Mouse (Mus musculus) E14TG2a.4 (cell line): ENCODE measurements around the gene Rtn4rl1.

Experiments used
- CTCF ChIP-seq: conservative IDR thresholded peaks from 2 replicates; pipeline ENCODE4 v1.5.1; 2014; ENCODE audit warnings: low read length
- POU5F1 ChIP-seq: IDR thresholded peaks from 2 replicates; pipeline ENCODE4 v1.6.1; 2014; ENCODE audit warnings: low read length, borderline replicate concordance

GRCm38 (mm10) chr11:75247137-75247730 lies 53.7 kb downstream of the Rtn4rl1 start:
- no peak for TF ChIP-seq CTCF
- no peak for TF ChIP-seq POU5F1
